Mouse (Mus musculus): Measurements from ENCODE around the gene Agap3.

- TF ChIP-seq CTCF (IDR thresholded peaks at IDR 0.05; ENCODE audit: insufficient read depth, low read depth, low read length) (no peak), POLR2A (IDR thresholded peaks at IDR 0.05; ENCODE audit: insufficient read depth, low read depth, low read length) (no peak)
These were observed 56.4 kb downstream of the Agap3 start for GRCm38 (mm10) chr5:24508406-24508805.

All from olfactory bulb, adult 2 months (tissue).